Mouse (Mus musculus) adrenal gland, postnatal 14 days (tissue): ENCODE data around the gene Cnga3. TPM values are rescaled to one million over a fixed set of nuclear protein-coding genes. Genes with fewer than 3 reads are reported as not detected.

ENCODE experiments used
- DNase-seq: peaks from one replicate; pipeline ENCODE4 v3.0.0; 2021; ENCODE audit warnings: mixed read lengths
- total RNA-seq: library from RNA; stranded (reverse); gene quantifications from 2 replicates; pipeline ENCODE4 v1.2.3, GENCODE M21; 2021

Cnga3 gene
- total RNA-seq, 1 experiment from 2014 or later = 2.0 TPM

DNA sequence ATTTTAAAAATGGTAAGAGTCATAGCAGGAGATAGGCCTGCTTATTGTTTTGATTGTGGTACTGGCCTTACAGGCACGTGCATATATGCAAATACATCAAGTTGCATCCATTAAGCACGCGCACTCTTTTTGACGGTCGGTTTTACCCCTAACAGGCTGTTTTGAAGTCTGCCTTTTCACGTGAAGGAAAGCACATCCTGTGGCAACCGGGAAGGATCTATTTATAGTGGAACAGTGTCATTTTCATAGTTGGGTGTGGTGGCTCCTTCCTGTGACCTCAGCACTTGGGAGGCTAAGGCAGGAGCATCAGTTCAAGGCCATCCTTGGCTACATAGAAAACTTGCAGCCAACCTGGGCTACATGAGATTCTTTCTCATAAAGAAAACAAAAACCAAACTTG lies 72.3 kb downstream of the Cnga3 start:
- no peak for DNase-seq

DNA sequence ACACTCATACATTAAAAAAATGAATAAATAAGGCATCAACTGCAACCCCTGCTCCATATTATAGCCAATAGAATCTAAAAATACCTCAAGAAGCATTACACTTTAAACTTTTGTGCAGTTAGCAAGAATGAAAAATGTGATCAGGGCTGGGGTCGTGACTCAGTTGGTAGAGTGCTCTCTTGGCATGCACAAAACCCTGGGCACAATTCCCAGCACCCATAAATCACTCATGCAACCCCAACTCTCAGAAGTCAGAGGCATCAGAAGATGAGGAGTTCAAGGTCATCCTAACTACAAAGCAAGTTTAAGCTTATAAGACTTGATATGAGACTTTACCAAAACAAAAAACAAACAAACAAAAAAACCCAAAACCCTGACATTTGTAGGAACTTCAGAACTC lies 73.5 kb downstream of the Cnga3 start:
- DNase-seq = peak; percentile 53

DNA sequence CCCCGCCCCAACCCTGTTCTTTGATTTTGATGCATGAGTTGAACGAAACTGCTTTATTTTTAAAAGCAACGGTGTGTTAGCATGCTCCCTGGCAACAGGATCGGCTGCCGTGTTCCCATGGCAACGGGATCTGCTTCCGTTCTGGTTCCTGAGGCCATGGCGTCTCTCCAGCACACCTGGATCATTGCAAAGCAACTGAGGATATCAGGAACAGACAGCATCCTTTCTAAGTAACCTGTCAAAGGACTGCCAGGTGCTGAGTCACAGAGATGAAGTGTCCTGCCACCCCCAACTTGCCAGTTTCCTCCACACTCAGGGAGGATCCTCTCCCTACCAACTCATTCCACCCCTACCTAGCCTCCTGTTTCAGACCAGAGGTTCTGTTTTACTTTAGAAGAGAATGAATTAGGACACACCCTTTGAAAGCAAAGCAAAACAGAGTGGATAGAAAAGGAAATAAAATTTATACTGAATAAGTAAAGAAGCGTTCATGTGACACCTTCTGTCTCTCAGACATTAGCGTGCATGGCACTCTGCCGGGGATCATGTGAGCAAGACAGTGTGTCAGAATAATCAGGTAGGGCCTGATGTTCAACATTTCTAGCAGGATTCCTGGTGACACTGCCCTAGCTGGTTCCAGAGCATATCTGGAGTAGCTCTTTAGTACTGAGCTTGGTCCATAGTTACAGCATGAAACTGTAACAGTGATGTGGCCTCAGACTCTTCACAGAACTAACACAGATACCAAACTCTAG lies 74.1 kb downstream of the Cnga3 start:
- DNase-seq = peak; percentile 60

DNA sequence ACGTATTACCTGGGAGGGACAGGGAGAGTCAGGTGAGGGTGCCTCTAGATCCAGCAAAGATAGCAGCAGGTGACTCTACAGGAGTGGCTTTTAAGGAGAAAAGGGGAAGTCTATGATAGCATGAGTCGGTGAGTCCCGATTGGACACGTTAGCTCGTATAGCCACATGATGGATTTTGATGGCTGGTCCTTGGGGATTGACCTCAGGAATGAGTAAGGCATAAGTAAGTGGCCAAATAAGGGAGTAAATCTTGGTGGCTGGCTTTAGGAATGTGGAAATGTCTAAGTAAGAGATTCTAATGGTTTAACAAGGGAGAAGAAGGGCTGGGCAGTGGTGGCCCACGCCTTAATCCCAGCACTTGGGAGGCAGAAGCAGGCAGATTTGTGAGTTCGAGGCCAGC lies 74.7 kb downstream of the Cnga3 start:
- no peak for DNase-seq

DNA sequence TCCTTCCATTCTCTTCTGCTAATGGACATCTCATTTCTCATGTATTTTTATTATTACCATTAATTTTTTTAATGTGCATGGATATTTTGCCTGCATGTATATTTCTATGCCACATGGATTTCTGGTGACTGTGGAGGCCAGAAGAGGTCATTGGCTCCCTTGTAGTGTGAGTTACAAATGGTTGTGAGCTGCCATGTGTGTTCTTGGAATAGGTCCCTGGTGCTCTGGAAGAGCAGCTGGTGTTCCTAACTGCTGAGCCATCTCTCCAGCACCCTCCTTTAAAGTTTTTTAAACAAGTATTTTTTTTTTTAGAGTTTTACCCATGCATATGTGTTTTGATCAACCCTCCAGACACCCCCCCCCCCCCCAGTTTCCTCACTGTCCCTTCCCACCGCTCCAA lies 82.2 kb downstream of the Cnga3 start:
- DNase-seq = no peak

DNA sequence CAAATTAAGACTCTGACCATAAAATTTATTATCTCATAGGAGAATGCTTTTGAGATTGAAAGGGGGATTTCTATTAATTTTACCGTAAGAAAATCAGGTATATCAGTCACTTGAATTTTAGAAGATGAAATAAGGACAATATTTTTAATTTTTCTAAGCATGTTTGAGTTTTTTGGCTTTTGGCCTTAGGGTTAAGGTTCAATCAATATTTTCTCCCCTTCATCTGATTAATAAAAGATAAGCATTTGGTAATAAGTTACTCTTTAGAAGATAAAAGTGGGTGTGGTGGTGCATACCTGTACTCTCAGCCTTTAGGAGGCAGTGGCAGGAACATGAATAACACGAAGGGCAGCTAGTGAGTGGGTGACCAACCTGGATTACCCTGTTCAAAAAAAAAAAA lies 84.7 kb downstream of the Cnga3 start:
- DNase-seq = no peak

DNA sequence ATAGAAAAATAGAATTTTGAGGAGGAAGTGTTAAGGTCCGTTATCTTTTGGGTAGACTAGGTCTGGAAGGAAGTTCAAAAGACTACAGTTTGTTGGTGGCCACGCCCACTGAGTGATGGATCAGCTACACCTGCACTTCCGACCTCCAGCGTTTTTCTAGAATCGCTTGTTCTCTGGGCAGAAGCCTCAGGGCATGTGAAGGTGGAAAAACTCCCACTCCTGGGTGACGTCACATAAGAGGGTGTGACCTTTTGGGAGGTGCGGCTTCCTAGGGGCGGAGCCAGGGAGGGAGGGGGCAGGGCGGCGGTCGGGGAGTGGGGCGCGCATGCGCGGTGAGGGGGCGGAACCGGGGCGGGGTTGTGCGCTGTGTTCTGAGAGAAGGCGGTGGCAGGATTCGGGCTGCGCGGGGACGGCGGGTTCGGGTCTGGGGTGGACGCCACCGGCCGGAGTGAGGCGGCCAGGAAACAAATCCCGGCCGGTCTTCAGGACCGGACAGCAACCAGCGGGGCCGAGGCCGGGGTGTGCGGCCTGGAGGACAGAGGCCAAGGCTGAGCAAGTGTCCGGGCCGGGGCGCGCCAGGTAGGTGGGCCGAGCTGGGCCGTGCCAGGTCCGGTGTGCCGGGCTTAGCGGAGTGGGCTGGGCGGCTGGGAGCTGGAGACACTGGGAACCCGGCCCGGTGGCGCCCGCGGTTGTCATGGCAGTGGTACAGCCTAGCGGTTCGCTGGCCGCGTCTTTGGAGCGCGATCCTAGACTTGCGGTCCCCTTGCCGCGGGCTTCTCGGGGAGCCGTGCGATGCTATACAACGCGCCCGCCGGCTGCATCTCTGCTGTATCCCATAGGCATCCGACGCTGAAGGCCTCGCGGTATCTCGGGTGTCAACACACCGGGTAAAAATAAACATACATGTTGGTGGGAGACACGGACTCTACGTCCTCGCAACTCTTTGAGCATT lies 85.6 kb downstream of the Cnga3 start, which contains the start of gene Inpp4a:
Gene Inpp4a (plus strand): TSS at position 326 of the 952 bp plus-strand sequence.
- peak; percentile 99 for DNase-seq

DNA sequence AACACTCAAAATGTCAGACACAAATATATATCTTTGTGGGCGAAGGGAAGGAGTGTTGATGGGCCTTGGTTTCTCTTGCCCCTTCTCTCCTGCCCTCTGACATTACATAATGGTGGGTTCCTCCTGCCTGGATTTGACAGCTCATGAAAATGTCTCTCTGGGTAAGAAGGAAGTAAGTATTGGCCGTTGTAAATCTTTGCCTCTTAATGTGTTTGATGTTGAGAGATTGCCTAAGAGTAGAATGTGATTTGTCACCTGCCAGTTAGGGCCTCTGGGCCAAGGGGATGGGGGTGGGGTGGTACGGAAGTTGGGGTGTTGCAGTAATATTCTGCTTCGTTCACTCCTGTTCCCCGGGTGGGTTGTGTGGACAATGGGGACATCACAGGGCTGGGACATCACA lies 86.4 kb downstream of the Cnga3 start:
- peak; percentile 31 for DNase-seq

DNA sequence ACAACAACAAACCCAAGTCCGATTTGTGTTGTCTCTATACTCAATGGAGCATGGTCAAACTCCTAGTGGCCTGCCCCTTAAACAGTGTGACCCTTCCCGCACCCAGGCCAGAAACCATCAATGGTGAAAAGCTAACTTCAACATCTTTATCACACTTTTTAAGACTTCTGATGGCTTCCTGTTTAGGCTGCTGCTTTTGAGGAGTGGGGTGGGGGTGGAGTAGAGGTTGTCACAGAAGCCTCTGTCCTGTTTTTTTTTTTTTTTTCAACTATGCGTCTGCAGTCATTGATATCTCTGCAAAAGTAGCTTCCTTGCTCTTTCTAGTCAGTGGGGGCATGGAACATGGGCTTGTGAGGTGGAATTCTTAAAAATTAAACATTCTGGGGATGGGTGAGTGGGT lies 88.6 kb downstream of the Cnga3 start:
- no peak for DNase-seq

DNA sequence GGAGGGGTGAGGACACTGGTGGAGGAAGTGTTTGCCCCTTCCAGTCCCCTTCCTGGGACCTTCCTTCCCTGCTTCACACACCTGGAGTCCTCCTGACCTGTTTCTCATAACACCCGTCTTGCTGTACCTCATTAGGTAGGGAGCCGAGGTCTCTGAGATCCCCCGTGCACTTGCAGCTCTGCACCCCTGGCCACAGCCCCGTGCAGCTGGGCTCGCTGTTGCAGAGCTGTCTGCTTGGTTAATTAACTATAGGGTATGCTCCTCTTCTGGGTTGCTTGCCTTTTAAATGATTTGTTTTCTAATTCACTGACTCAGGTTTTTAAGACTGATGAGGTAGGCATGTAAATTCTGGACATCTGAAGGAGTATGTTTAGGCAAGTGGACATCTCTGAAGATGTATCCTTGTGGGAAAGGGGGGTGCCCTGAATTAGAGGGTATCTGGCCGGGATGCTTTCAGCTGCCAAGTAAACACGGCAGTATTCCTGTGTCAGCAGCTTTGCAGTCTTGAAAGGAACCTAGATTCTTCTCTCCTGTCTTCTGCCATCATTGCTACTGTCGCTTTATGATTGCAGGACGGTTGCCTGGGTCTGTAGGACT lies 91.6 kb downstream of the Cnga3 start:
- DNase-seq = no peak

DNA sequence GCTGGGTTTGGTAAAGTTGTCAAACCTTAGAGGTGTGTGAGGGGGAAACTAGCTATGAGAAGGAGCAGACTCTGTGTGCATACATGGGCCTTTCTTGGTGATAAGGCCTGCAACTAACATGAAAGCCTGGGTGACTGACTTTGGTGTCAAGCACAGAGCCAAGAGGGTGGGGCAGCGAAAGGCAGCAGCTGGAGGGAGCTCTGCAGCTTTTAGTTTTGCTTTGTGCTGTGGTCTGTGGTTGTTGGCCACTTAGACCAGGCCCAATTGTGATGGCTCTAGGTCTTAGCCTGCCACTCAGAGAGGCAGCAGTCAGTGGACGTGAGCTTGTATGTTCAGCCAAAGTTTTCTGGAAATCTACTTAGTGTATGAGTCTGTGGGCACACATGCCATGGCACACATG lies 93.4 kb downstream of the Cnga3 start:
- DNase-seq = no peak

DNA sequence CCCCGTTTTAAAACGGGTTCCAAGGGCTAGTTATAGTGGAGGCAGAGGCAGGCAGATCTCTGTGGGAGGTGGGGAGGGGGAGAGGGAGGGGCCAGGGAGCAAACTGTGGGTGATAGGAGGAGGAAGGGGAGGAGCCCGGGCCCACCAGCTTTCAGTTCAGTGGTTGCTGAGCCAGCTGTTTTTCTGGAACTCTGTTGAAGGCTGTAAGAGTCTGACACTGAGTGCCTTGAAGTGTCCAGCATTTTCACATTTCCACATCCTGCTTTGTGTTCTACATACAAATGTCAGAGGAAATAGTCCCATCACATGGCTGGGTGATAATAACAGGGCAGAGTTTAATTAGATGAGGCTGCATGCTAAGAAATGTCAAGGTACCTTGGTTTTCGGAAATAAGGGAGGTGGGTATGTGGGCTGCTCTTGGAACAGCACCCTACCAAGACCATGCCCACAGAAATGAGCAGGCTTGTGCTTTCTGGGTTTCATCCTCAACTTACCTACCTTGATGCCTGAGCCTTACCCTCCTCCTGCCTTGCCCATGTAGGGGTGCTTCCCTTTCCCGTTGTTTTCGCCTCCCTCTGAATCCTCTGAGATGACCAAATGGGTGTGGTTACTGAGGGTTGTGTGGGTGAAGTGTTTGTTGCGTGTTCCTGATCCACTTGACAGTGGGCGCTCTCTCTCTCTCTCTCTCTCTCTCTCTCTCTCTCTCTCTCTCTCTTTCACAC lies 93.9 kb downstream of the Cnga3 start:
- no peak for DNase-seq

DNA sequence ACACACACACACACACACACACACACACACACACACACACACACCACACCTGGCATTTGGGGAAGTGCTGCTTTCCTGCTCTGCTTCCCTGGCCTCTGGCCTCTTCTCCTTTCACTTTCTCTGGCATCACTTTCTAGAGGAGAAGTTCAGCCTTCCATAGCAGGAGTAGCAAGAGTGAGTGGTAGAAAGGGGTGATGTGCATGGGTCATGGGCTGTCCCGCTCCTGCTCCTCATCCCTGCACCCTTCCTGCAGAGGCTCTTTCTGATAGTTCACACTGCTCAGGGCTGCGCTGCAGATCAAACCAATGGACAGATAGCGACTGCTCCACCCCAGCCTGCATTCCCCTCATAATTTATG lies 94.5 kb downstream of the Cnga3 start:
- DNase-seq = no peak

DNA sequence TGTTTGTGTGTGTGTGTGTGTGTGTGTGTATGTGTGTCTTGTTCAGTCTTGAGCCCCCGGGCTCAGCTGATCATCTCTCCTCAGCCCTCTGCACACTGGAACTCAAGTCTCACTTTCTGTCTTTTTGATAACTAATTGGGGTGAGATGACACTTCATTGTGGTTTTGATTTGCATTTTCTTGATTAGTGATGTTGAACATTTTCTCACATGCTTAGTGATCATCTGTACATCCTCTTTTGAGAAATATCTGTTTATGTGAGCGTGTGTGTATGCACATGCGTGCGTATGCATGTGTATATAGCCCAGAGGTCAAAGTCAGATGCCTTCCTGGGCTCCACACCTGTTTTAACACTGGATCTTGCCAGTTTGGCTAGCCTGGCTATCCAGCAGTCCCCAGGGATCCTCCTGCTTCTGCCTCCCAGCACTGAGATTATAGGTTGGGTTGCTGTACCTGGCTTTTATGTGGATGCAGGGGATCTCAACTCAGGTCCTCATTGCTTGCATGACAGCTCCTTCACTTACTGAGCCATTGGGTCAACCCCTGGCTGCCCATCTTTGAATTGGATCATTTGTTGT lies 95.8 kb downstream of the Cnga3 start:
- no peak for DNase-seq

Other genes starting within 250 kb of the Cnga3 start
- 1.2 TPM in 1 of 2 replicates, not detected in the other for gene Vwa3b, start 187.8 kb upstream of the Cnga3 start, total RNA-seq
- 21.2 and 23.5 TPM in 2 replicates for gene Inpp4a, start 85.4 kb downstream of the Cnga3 start, total RNA-seq
- gene Coa5, start 215.7 kb downstream of the Cnga3 start, total RNA-seq = 95.9 and 97.8 TPM in 2 replicates
- gene Unc50, start 215.7 kb downstream of the Cnga3 start, total RNA-seq = 60.5 and 66.7 TPM in 2 replicates